Mouse (Mus musculus): ENCODE data around the gene Gm4881. TPM values are rescaled to one million over a fixed set of nuclear protein-coding genes. Genes with fewer than 3 reads are reported as not detected.

Gene Gm4881
- total and polyA plus RNA-seq, 3 experiments: not detected

DNA sequence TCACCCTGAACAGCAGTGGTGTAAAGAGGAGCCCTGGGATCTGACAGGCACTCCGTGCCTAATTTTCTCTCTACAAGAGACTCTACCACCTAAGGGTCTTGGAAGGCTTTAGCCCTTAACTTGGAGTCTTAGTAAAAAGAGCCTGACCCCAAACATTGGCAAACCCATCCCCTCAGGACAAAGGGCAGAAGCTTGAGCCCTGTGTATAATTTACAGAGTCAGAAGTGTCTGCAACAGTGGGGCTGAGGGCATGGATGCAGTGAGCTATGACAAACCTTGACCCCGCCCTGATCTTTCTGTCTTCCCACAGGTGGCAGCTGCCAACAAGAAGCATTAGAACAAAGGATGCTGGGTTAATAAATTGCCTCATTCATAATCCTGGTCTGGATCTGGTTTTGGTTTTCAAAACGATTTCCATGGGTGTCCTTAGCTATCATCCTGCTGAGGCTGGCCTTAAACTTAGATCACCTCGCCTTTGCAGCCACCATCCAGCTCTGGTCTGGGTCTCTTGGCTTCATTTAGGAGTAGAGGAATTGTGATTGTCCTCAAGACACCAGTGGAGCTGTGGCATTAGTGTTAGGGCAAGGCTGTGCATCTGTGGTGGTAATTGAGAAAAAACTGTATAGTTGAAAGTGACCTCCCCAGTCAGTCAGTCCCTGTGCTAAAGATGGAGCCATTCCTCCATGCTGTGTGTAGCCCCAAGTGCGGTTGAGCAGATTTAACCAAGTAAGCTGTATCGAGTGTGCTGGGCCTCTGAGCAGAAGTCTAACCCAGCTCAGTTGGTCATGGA lies 54.7 kb downstream of the Gm4881 start:
- peaks cover 52% of the 10 kb centered on the region for H3K4me1 ChIP-seq (ENCODE audit: insufficient read depth, low read depth, low read length)

GRCm38 (mm10) chr7:24887096-24887495 lies 57.2 kb downstream of the Gm4881 start:
- Histone ChIP-seq H3K4me3 (ENCODE audit: low read depth, low read length) (peak overlapping the region; percentile 97), H3K4me1 (ENCODE audit: insufficient read depth, low read depth, low read length) (peaks cover 62% of the 10 kb centered on the region), H3K9me3 (replicated peaks) (no peaks in the 10 kb centered on the region), H3K36me3 (replicated peaks) (peaks cover 69% of the 10 kb centered on the region), H3K27me3 (ENCODE audit: insufficient read depth, low read length) (0 out of 2 replicates have a peak, but pooled peaks cover 4% of the 10 kb centered on the region)
- no peak for TF ChIP-seq GATA1 (IDR thresholded peaks at IDR 0.05; ENCODE audit: borderline replicate concordance, low read length)
- TF ChIP-seq CTCF (IDR thresholded peaks at IDR 0.05; ENCODE audit: low read depth, low read length): no peak
- no peak for TF ChIP-seq GATA2 (IDR thresholded peaks at IDR 0.05; ENCODE audit: borderline replicate concordance, low read depth, low read length)
- TF ChIP-seq TAL1 (conservative IDR thresholded peaks at IDR 0.05; ENCODE audit: low read depth, low read length): no peak
- no peak for TF ChIP-seq POLR2AphosphoS5 (IDR thresholded peaks at IDR 0.05; ENCODE audit: insufficient replicate concordance, low read depth, low read length)
- ATAC-seq (ENCODE audit: extremely low read depth, insufficient number of reproducible peaks, low FRiP score, poor library complexity, severe bottlenecking) (no peak), DNase-seq (ENCODE audit: low spot score) (no peak)

More for the DNA sequence above, 54.7 kb downstream of the Gm4881 start:
- no peak for TF ChIP-seq TAL1 (conservative IDR thresholded peaks at IDR 0.05; ENCODE audit: low read depth, low read length)
- no peak for TF ChIP-seq POLR2AphosphoS5 (IDR thresholded peaks at IDR 0.05; ENCODE audit: insufficient replicate concordance, low read depth, low read length)
- TF ChIP-seq GATA1 (IDR thresholded peaks at IDR 0.05; ENCODE audit: borderline replicate concordance, low read length): no peak
- TF ChIP-seq GATA2 (IDR thresholded peaks at IDR 0.05; ENCODE audit: borderline replicate concordance, low read depth, low read length): no peak
- no peak for TF ChIP-seq CTCF (IDR thresholded peaks at IDR 0.05; ENCODE audit: low read depth, low read length)
- DNase-seq (ENCODE audit: low spot score): no peak
- H3K4me3 ChIP-seq (ENCODE audit: low read depth, low read length): no peak overlapping the region
- peaks cover 69% of the 10 kb centered on the region for H3K36me3 ChIP-seq (replicated peaks)
- no peaks in the 10 kb centered on the region for H3K9me3 ChIP-seq (replicated peaks)
- no peak for ATAC-seq (ENCODE audit: extremely low read depth, insufficient number of reproducible peaks, low FRiP score, poor library complexity, severe bottlenecking)
- no peaks in the 10 kb centered on the region for H3K27me3 ChIP-seq (ENCODE audit: insufficient read depth, low read length)

DNA sequence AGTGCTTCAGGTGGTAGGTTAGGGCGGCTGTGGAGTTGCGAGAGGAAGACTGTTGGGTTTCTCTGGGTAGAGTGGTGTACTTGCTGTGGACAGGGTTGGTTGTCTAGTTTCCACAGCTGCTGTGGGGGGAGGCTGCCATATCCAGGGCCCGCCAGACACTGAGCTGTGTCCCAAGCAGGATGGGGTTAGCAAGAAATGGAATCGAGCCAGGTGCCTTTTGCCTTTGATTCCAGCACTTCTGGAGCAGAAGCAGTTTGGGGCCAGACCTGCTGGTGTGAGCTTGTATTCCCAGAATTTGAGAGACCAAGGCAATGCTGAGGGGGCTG lies 58.0 kb downstream of the Gm4881 start:
- ATAC-seq (ENCODE audit: extremely low read depth, insufficient number of reproducible peaks, low FRiP score, poor library complexity, severe bottlenecking) (no peak), DNase-seq (ENCODE audit: low spot score) (no peak)
- H3K36me3 ChIP-seq (replicated peaks): peaks cover 66% of the 10 kb centered on the region
- TF ChIP-seq GATA2 (IDR thresholded peaks at IDR 0.05; ENCODE audit: borderline replicate concordance, low read depth, low read length) (no peak), TAL1 (conservative IDR thresholded peaks at IDR 0.05; ENCODE audit: low read depth, low read length) (no peak), POLR2AphosphoS5 (IDR thresholded peaks at IDR 0.05; ENCODE audit: insufficient replicate concordance, low read depth, low read length) (no peak), CTCF (IDR thresholded peaks at IDR 0.05; ENCODE audit: low read depth, low read length) (no peak), GATA1 (IDR thresholded peaks at IDR 0.05; ENCODE audit: borderline replicate concordance, low read length) (no peak)
- peak overlapping the region; percentile 97 for H3K4me3 ChIP-seq (ENCODE audit: low read depth, low read length)
- peaks cover 58% of the 10 kb centered on the region for H3K4me1 ChIP-seq (ENCODE audit: insufficient read depth, low read depth, low read length)
- H3K27me3 ChIP-seq (ENCODE audit: insufficient read depth, low read length): peaks cover 6% of the 10 kb centered on the region; the same call in 1 of the 2 replicates
- no peaks in the 10 kb centered on the region for H3K9me3 ChIP-seq (replicated peaks)

DNA sequence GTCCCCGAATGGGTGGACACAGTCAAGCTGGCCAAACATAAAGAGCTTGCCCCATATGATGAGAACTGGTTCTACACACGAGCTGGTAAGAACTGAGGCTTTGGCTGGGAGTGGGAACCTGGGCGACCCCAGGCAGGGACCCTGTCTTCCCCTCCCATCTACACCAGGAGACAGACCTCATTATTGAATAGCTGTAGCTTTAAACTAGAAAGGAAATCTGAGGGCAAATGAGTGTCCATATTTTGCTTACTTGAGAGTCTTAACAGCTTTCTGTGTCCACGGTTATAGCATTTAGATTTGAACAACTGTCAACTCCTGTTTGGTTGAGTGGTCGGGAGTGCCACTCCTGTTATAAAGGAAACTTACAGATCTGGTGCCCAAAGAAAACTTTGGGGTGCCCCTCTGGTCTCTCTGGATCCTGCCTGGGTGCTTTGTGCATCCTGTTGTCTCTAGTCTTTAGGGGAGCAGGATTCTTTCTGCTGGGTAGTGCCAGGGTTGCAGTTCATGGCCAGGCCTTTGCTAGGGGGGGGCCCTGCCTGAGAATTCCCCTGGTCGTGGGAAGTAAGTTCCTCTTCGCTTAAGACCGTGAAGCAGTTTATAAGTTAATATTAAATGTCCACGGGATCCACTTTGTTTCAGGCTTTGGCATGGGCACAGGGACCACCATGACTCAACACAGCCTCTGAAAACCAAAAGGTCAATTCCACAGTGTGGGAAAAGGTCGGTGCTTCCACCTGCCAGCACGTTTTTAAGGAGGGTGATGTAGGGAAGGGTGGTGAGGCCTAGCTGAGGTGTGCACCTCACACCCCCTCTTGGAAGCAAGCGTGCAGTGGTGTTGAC lies 58.6 kb downstream of the Gm4881 start:
- H3K4me3 ChIP-seq (ENCODE audit: low read depth, low read length): peak overlapping the region; percentile 97
- DNase-seq (ENCODE audit: low spot score) (no peak), ATAC-seq (ENCODE audit: extremely low read depth, insufficient number of reproducible peaks, low FRiP score, poor library complexity, severe bottlenecking) (no peak)
- H3K9me3 ChIP-seq (replicated peaks): no peaks in the 10 kb centered on the region
- TF ChIP-seq TAL1 (conservative IDR thresholded peaks at IDR 0.05; ENCODE audit: low read depth, low read length): no peak
- TF ChIP-seq GATA1 (IDR thresholded peaks at IDR 0.05; ENCODE audit: borderline replicate concordance, low read length): no peak
- no peak; the same call in 1 of the 2 replicates for TF ChIP-seq POLR2AphosphoS5 (IDR thresholded peaks at IDR 0.05; ENCODE audit: insufficient replicate concordance, low read depth, low read length)
- no peak for TF ChIP-seq CTCF (IDR thresholded peaks at IDR 0.05; ENCODE audit: low read depth, low read length)
- TF ChIP-seq GATA2 (IDR thresholded peaks at IDR 0.05; ENCODE audit: borderline replicate concordance, low read depth, low read length): no peak
- peaks cover 60% of the 10 kb centered on the region for H3K36me3 ChIP-seq (replicated peaks)
- peaks cover 56% of the 10 kb centered on the region for H3K4me1 ChIP-seq (ENCODE audit: insufficient read depth, low read depth, low read length)
- H3K27me3 ChIP-seq (ENCODE audit: insufficient read depth, low read length): peaks cover 10% of the 10 kb centered on the region

DNA sequence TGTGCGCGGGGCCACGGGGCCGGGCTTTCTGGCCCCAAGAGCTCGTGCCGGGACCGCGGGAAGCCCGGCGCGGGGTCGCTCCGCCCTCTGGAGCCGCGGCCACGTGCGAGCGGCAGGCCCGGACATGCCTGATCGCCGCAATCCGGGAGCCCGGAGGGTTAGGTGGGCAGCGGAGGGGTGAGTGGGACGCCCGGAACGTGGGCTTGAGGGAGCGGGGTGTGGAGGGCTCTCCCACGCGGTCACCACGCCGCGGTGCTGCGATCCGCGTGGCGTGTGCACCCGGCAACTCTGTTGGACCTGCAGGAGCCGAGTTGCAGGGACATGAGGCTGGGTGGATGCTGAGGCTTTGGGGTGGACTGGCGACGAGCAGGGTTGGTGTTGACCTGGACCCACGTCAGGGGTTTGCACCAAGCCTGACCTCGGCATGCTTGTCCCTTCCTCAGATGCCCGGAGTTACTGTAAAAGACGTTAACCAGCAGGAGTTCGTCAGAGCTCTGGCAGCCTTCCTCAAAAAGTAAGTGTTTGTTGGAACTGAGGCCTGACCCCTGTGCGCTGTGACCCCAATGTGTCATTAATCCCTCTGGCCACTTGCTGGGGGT lies 59.5 kb downstream of the Gm4881 start:
- peaks cover 51% of the 10 kb centered on the region for H3K36me3 ChIP-seq (replicated peaks)
- no peaks in the 10 kb centered on the region for H3K9me3 ChIP-seq (replicated peaks)
- peak; percentile 36; the same call in 1 of the 2 replicates for TF ChIP-seq POLR2AphosphoS5 (IDR thresholded peaks at IDR 0.05; ENCODE audit: insufficient replicate concordance, low read depth, low read length)
- no peak for TF ChIP-seq GATA2 (IDR thresholded peaks at IDR 0.05; ENCODE audit: borderline replicate concordance, low read depth, low read length)
- H3K27me3 ChIP-seq (ENCODE audit: insufficient read depth, low read length): peaks cover 16% of the 10 kb centered on the region
- DNase-seq (ENCODE audit: low spot score) (no peak), ATAC-seq (ENCODE audit: extremely low read depth, insufficient number of reproducible peaks, low FRiP score, poor library complexity, severe bottlenecking) (no peak)
- peak overlapping the region; percentile 97 for H3K4me3 ChIP-seq (ENCODE audit: low read depth, low read length)
- H3K4me1 ChIP-seq (ENCODE audit: insufficient read depth, low read depth, low read length): peaks cover 48% of the 10 kb centered on the region
